Mouse (Mus musculus): ENCODE measurements around the gene Xrra1.

Xrra1 gene

GRCm38 (mm10) chr7:99851121-99851520 lies 7.8 kb upstream of the Xrra1 start:
- DNase-seq (ENCODE audit: low spot score), result no peak

DNA sequence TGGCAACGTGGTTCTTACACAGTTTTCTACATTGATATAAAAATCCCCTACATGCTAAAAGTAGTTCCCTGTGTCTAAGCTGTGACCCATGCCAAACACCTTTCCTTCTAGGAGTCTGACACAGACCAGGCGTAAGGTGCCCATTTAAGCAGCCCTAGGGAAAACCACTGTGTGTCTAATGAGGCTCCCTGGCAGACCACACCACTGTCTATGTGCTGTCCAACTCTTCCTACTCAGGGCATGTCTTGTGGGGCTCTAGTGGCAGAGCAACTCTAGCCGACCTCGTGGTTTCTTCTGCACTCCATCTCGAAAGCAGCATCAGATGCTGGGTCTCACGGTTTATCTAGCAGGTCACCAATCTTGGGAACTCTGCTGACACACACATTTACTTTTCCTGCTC lies 7.3 kb upstream of the Xrra1 start:
- DNase-seq (ENCODE audit: low spot score), result no peak

DNA sequence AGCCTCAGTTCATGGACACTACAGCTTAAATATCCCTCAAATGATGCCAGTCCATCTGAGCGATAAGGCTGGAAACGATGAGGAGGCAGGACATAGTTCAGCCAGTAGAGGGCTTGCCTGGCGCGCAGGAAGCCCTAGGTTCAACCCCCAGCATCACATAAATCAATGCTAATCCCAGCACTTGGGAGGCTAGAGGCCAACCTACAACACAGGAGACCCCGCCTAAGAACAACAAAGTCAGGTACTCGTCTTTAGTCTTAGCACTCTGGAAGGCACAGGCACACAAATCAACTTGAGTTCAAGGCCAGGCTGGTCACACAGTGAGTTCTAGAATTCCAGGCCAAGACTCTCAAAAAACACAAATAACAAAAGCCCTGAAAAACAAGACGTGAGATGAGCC lies 5.6 kb upstream of the Xrra1 start:
- no peak for DNase-seq (ENCODE audit: low spot score)

DNA sequence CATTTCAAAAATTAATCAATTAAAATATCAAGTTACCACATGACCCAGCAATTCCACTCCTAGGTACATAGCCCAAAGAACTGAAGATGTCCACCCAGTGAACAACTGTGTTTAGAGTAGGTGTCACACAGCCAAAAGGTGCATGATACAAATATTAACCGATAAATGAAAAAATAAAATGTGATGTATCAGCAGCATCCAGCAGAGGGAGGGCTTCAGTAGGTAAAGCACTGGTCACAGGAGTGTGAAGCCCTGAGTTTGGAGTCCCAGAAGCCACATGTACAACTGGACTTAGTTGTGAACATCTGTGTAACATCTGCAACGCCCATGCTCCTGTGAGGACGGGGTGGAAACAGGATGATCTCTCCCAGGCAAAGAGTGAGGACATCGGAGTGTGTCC lies 4.6 kb upstream of the Xrra1 start:
- no peak for DNase-seq (ENCODE audit: low spot score)

- DNase-seq (ENCODE audit: low spot score), result no peak
Observed at GRCm38 (mm10) chr7:99856266-99856861, 2.6 kb upstream of the Xrra1 start.

GRCm38 (mm10) chr7:99858175-99858812 lies 622 bp upstream of the Xrra1 start:
- no peak for DNase-seq (ENCODE audit: low spot score)

- no peak for DNase-seq (ENCODE audit: low spot score)
Observed at GRCm38 (mm10) chr7:99863362-99863761, 4.4 kb downstream of the Xrra1 start, which contains the start of gene Spcs2. Spcs2 (minus strand) TSS chr7:99863462.

DNA sequence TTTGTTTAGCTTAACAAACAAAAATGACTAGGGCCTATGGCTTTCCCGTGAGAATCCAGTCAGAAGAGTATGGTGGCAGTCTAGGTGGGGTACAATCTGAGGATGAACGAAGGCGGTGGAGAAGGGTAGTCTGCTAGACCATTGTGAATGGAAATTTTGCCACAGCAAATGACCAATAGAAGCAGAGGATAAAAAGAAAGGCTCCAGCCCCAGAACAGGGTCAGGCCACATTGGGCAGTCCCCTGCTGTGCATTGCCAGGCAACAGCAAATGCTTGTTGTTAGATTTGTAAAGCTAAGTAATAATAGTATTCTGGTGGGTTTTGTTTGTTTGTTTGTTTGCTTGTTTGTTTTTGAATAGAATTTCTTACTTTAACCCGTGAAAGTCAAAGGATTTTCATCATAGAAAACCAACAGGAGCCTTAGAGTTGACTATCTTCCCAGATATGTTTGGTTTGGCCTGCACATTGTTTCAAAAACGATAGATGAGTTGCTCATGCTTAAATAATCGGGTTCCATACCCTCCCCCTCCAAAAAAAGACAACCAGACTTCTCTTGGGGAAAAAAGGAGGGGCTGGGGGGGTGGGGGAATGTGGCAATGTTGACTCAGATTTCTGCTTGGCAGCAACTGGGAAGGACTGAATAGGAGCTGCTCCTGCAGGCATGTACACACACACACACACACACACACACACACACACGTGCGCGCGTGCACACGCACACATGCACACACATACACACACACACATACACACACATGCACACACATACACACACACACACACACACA lies 5.5 kb downstream of the Xrra1 start:
- DNase-seq (ENCODE audit: low spot score), result no peak

DNA sequence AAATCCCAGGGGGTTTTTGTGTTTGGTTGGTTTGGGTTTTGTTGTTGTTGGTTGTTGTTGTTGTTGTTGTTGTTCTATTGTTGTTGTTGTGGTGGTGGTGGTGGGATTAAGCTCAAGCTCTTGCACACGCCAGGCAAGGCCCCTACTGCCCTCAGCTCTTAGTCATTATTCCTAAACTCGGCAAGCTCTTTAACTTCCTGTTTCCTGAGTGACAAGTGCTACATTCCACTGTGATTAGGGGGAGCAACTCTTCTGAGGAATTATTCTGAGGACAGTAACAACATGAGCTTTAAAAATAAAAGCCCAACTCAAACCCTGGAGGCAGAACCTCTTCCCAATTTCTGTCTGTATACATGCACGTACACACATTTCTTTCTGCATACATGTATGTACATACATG lies 6.3 kb downstream of the Xrra1 start:
- no peak for DNase-seq (ENCODE audit: low spot score)

GRCm38 (mm10) chr7:99869296-99869695 lies 10.4 kb downstream of the Xrra1 start:
- DNase-seq (ENCODE audit: low spot score), result no peak

GRCm38 (mm10) chr7:99873965-99874364 lies 15.0 kb downstream of the Xrra1 start:
- no peak for DNase-seq (ENCODE audit: low spot score)

GRCm38 (mm10) chr7:99875891-99876290 lies 17.0 kb downstream of the Xrra1 start:
- DNase-seq (ENCODE audit: low spot score), result no peak

DNA sequence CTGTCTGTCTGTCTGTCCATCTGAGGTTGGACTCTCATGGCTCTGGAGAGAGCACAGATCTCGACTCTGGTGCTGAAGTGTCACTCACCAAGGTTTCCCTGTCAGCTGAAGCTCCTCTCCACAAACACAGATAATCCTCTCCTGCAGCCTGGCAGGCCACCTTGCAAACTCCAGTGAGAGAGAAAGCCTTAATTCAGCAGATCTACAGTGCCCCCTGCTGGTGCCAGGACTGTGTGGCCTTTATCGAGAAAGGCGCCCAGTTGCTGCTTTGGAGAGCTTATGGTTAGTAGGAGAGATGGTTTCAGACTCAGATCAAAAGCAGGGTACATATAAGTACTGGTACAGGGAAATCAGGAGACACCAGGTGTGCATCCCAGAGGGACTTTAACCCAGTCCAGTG lies 17.4 kb downstream of the Xrra1 start:
- peak; percentile 34 for DNase-seq (ENCODE audit: low spot score)

- no peak for DNase-seq (ENCODE audit: low spot score)
Observed at GRCm38 (mm10) chr7:99878254-99878653, 19.3 kb downstream of the Xrra1 start.

DNA sequence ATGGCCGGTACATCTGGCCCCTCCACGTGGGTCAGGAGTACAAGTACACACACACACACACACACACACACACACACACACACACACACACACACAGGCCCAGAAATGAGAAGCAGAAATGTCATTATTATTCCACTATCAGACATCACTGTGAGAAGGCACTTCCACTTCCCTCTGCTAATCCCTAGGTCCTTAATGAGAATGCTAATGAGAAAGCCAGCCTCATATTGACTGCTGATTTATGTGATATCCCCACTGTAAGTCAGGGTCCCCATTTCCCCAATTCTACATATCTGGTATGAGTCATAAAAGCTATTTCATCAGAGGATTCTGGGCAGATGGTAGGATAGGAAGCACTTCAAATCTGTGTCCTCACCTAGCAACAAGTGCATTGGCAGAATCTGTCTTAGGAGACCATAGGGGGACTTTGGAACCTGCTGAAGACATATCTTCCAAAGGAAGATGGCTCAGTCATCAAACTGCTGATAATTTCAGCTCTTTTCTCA lies 28.4 kb downstream of the Xrra1 start:
- no peak for DNase-seq (ENCODE audit: low spot score)

- DNase-seq (ENCODE audit: low spot score), result no peak
Observed at GRCm38 (mm10) chr7:99887743-99888142, 28.8 kb downstream of the Xrra1 start.

GRCm38 (mm10) chr7:99889175-99889880 lies 30.4 kb downstream of the Xrra1 start:
- no peak for DNase-seq (ENCODE audit: low spot score)

DNA sequence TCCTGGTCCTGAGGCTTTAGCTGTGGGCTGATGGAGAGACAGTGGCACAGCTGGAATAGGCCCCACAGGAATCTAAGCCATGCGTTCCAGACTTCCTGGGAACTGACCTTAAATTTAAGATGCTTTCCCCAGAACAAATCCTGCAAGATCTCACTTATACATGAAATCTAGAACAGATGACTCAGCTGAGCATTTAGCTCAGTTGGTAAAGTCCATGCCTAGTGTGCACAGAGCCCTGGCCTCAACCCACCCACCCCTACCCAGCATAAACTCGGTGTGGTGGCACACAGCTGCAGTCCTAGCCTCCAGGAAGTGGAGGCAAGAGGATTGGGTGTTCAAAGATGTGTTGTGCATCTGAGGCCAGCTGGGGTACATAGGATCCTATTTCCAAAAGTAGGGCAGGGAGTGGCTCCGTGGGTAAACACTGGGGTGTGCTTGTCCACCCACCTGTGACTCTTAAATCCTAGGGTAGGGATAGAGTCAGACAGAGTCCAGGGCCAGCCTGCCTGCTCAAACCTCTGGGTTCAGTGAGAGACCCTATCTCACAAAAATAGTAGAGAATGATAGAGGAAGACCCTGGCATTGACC lies 31.3 kb downstream of the Xrra1 start:
- no peak for DNase-seq (ENCODE audit: low spot score)

DNA sequence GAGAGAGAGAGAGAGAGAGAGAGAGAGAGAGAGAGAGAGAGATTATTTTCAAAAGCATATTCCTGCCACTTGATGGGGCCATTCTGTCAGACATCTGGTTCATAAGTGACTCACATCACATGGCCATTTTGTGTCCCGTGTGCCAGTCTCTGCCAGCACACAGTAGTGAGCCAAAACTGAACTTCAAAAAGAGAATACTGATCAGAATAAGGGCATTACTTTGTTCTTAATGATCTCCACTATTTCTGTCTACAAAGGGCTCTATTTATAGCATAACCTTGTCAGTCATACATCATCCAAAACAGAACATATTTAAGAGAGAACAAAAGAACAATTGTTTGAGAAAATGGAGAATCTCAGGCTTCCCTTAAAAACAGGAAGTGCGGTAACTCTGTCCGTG lies 32.6 kb downstream of the Xrra1 start:
- no peak for DNase-seq (ENCODE audit: low spot score)

- DNase-seq (ENCODE audit: low spot score), result no peak
Observed at GRCm38 (mm10) chr7:99892351-99892750, 33.4 kb downstream of the Xrra1 start.

DNA sequence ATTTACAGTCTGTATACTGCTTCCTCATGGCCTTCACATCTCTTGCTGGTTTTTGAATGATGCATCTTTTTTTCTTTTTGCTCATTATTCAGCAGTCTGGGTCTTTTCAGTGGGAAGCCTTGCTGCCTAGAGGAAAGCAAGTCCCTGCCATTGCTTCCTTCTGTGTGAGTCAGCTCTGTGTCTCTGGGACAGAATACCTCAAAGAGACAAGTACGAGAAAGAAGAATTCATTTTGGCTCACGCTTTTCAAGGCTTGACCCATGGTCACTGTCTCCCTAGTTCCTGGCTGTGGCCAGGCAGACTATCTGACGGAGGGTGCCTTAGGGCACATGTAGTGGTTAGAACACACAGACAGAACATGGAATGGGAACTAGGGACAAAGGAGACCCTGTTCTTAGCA lies 35.1 kb downstream of the Xrra1 start:
- no peak for DNase-seq (ENCODE audit: low spot score)

DNA sequence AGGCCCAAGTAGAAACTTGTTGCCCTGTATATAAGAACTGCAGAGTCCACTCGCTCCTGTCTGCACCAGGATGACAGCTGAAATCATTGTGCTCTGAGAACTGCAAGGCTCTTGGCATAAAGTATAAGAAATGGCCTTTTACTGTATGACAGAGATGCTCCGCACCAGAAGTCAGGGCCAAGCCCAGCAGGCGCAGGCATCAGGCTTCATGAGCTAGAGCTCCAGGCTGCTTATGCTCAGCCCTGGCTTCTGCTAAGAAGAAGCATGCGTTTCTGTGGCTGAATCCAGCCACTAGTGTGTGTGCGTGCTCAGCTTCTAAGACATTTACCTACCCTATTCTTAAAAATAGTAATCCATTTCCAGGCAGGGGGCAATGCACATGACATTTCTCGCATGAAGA lies 35.6 kb downstream of the Xrra1 start:
- DNase-seq (ENCODE audit: low spot score), result no peak

Data from ovary, adult 18-20 months (tissue).